Mouse (Mus musculus): ENCODE measurements at regions not wholly inside any gene's neighbourhood (a gene's known extent, or its start where the extent isn't known, plus 50 kb on each side); places are given as distances from the start of the nearest gene placed in this dataset.

GRCm38 (mm10) chr12:25529537-25529936 is 432.6 kb upstream of the Id2 start:
- DNase-seq (ENCODE audit: low spot score): no peak
- Histone ChIP-seq H3K4me1 (replicated peaks; ENCODE audit: control insufficient read depth, insufficient read depth, low read length) (no peaks in the 10 kb centered on the region), H3K4me2 (no peak overlapping the region), H3K9ac (ENCODE audit: low read depth, low read length) (no peak overlapping the region), H3K9me3 (ENCODE audit: control insufficient read depth, low read length) (no peaks in the 10 kb centered on the region), H3K4me3 (ENCODE audit: low read depth, low read length) (no peak overlapping the region), H3K36me3 (ENCODE audit: control insufficient read depth, insufficient read depth, low read length) (no peaks in the 10 kb centered on the region), H3K27ac (ENCODE audit: low read depth, low read length) (no peak overlapping the region), H3K27me3 (replicated peaks; ENCODE audit: control insufficient read depth, insufficient read depth, low read length) (no peaks in the 10 kb centered on the region)
- 80% methylated on average over 3 of the region's 3 CpGs for WGBS
- no peak for ATAC-seq (replicated peaks; ENCODE audit: low FRiP score)

GRCm38 (mm10) chr12:25526639-25527038 is 429.7 kb upstream of the Id2 start:
- no peak for ATAC-seq (replicated peaks; ENCODE audit: low FRiP score)
- DNase-seq (ENCODE audit: low spot score): no peak

GRCm38 (mm10) chr12:25516738-25517137 is 419.8 kb upstream of the Id2 start:
- Histone ChIP-seq H3K9me3 (ENCODE audit: control insufficient read depth, low read length) (no peaks in the 10 kb centered on the region), H3K4me1 (replicated peaks; ENCODE audit: control insufficient read depth, insufficient read depth, low read length) (no peaks in the 10 kb centered on the region), H3K36me3 (ENCODE audit: control insufficient read depth, insufficient read depth, low read length) (no peaks in the 10 kb centered on the region), H3K4me3 (ENCODE audit: low read depth, low read length) (no peak overlapping the region), H3K4me2 (no peak overlapping the region), H3K27me3 (replicated peaks; ENCODE audit: control insufficient read depth, insufficient read depth, low read length) (no peaks in the 10 kb centered on the region), H3K9ac (ENCODE audit: low read depth, low read length) (no peak overlapping the region), H3K27ac (ENCODE audit: low read depth, low read length) (no peak overlapping the region)
- WGBS: 64% methylated on average over 2 of the region's 2 CpGs
- no peak for DNase-seq (ENCODE audit: low spot score)
- ATAC-seq (replicated peaks; ENCODE audit: low FRiP score): no peak

More at GRCm38 (mm10) chr12:25526639-25527038, 429.7 kb upstream of the Id2 start:
- Histone ChIP-seq H3K9me3 (ENCODE audit: control insufficient read depth, low read length) (no peaks in the 10 kb centered on the region), H3K36me3 (ENCODE audit: control insufficient read depth, insufficient read depth, low read length) (no peaks in the 10 kb centered on the region), H3K4me2 (no peak overlapping the region), H3K9ac (ENCODE audit: low read depth, low read length) (no peak overlapping the region), H3K4me1 (replicated peaks; ENCODE audit: control insufficient read depth, insufficient read depth, low read length) (no peaks in the 10 kb centered on the region), H3K27ac (ENCODE audit: low read depth, low read length) (no peak overlapping the region), H3K27me3 (replicated peaks; ENCODE audit: control insufficient read depth, insufficient read depth, low read length) (no peaks in the 10 kb centered on the region), H3K4me3 (ENCODE audit: low read depth, low read length) (no peak overlapping the region)
- 85% methylated on average over 11 of the region's 11 CpGs for WGBS

GRCm38 (mm10) chr12:25513679-25514078 is 416.7 kb upstream of the Id2 start:
- no peaks in the 10 kb centered on the region for H3K27me3 ChIP-seq (replicated peaks; ENCODE audit: control insufficient read depth, insufficient read depth, low read length)
- ATAC-seq (replicated peaks; ENCODE audit: low FRiP score) (no peak), DNase-seq (ENCODE audit: low spot score) (no peak)
- H3K9me3 ChIP-seq (ENCODE audit: control insufficient read depth, low read length): no peaks in the 10 kb centered on the region
- no peak overlapping the region for H3K4me3 ChIP-seq (ENCODE audit: low read depth, low read length)
- H3K27ac ChIP-seq (ENCODE audit: low read depth, low read length): no peak overlapping the region
- no peak overlapping the region for H3K4me2 ChIP-seq
- H3K4me1 ChIP-seq (replicated peaks; ENCODE audit: control insufficient read depth, insufficient read depth, low read length): no peaks in the 10 kb centered on the region
- no peaks in the 10 kb centered on the region for H3K36me3 ChIP-seq (ENCODE audit: control insufficient read depth, insufficient read depth, low read length)
- H3K9ac ChIP-seq (ENCODE audit: low read depth, low read length): no peak overlapping the region

GRCm38 (mm10) chr12:25509666-25510065 is 412.7 kb upstream of the Id2 start:
- DNase-seq (ENCODE audit: low spot score) (no peak), ATAC-seq (replicated peaks; ENCODE audit: low FRiP score) (no peak)
- H3K4me3 ChIP-seq (ENCODE audit: low read depth, low read length): no peak overlapping the region
- H3K4me1 ChIP-seq (replicated peaks; ENCODE audit: control insufficient read depth, insufficient read depth, low read length): no peaks in the 10 kb centered on the region
- H3K9me3 ChIP-seq (ENCODE audit: control insufficient read depth, low read length): no peaks in the 10 kb centered on the region; the same call in 1 of the 2 replicates
- no peak overlapping the region for H3K9ac ChIP-seq (ENCODE audit: low read depth, low read length)
- no peaks in the 10 kb centered on the region for H3K36me3 ChIP-seq (ENCODE audit: control insufficient read depth, insufficient read depth, low read length)
- WGBS: 87% methylated on average over 4 of the region's 4 CpGs
- no peaks in the 10 kb centered on the region for H3K27me3 ChIP-seq (replicated peaks; ENCODE audit: control insufficient read depth, insufficient read depth, low read length)
- H3K4me2 ChIP-seq: no peak overlapping the region
- H3K27ac ChIP-seq (ENCODE audit: low read depth, low read length): no peak overlapping the region

GRCm38 (mm10) chr12:25493233-25493632 is 396.3 kb upstream of the Id2 start:
- Histone ChIP-seq H3K4me3 (ENCODE audit: low read depth, low read length) (no peak overlapping the region), H3K9ac (ENCODE audit: low read depth, low read length) (no peak overlapping the region), H3K27me3 (replicated peaks; ENCODE audit: control insufficient read depth, insufficient read depth, low read length) (no peaks in the 10 kb centered on the region), H3K36me3 (ENCODE audit: control insufficient read depth, insufficient read depth, low read length) (no peaks in the 10 kb centered on the region), H3K27ac (ENCODE audit: low read depth, low read length) (no peak overlapping the region), H3K4me1 (replicated peaks; ENCODE audit: control insufficient read depth, insufficient read depth, low read length) (no peaks in the 10 kb centered on the region), H3K4me2 (no peak overlapping the region), H3K9me3 (ENCODE audit: control insufficient read depth, low read length) (no peaks in the 10 kb centered on the region)
- 72% methylated on average over 5 of the region's 5 CpGs for WGBS
- ATAC-seq (replicated peaks; ENCODE audit: low FRiP score): no peak
- no peak for DNase-seq (ENCODE audit: low spot score)

- ATAC-seq (replicated peaks; ENCODE audit: low FRiP score): no peak
- 81% methylated on average over 3 of the region's 3 CpGs for WGBS
- Histone ChIP-seq H3K4me2 (no peak overlapping the region), H3K4me3 (ENCODE audit: low read depth, low read length) (no peak overlapping the region), H3K27me3 (replicated peaks; ENCODE audit: control insufficient read depth, insufficient read depth, low read length) (no peaks in the 10 kb centered on the region), H3K9ac (ENCODE audit: low read depth, low read length) (no peak overlapping the region), H3K4me1 (replicated peaks; ENCODE audit: control insufficient read depth, insufficient read depth, low read length) (no peaks in the 10 kb centered on the region), H3K27ac (ENCODE audit: low read depth, low read length) (no peak overlapping the region), H3K36me3 (ENCODE audit: control insufficient read depth, insufficient read depth, low read length) (no peaks in the 10 kb centered on the region), H3K9me3 (ENCODE audit: control insufficient read depth, low read length) (no peaks in the 10 kb centered on the region)
- no peak for DNase-seq (ENCODE audit: low spot score)
Observed at GRCm38 (mm10) chr12:25492483-25493190, 395.7 kb upstream of the Id2 start.

GRCm38 (mm10) chr12:25475180-25475758 is 378.3 kb upstream of the Id2 start:
- no peak overlapping the region for H3K4me2 ChIP-seq
- no peak for ATAC-seq (replicated peaks; ENCODE audit: low FRiP score)
- no peaks in the 10 kb centered on the region for H3K27me3 ChIP-seq (replicated peaks; ENCODE audit: control insufficient read depth, insufficient read depth, low read length)
- H3K9me3 ChIP-seq (ENCODE audit: control insufficient read depth, low read length): no peaks in the 10 kb centered on the region
- no peaks in the 10 kb centered on the region for H3K4me1 ChIP-seq (replicated peaks; ENCODE audit: control insufficient read depth, insufficient read depth, low read length)
- H3K36me3 ChIP-seq (ENCODE audit: control insufficient read depth, insufficient read depth, low read length): no peaks in the 10 kb centered on the region
- no peak overlapping the region for H3K9ac ChIP-seq (ENCODE audit: low read depth, low read length)
- H3K4me3 ChIP-seq (ENCODE audit: low read depth, low read length): no peak overlapping the region
- 26% methylated on average over 10 of the region's 10 CpGs for WGBS
- no peak overlapping the region for H3K27ac ChIP-seq (ENCODE audit: low read depth, low read length)
- no peak for DNase-seq (ENCODE audit: low spot score)

GRCm38 (mm10) chr12:25469181-25469580 is 372.2 kb upstream of the Id2 start:
- no peak overlapping the region for H3K4me2 ChIP-seq
- H3K27me3 ChIP-seq (replicated peaks; ENCODE audit: control insufficient read depth, insufficient read depth, low read length): no peaks in the 10 kb centered on the region
- DNase-seq (ENCODE audit: low spot score) (no peak), ATAC-seq (replicated peaks; ENCODE audit: low FRiP score) (no peak)
- no peaks in the 10 kb centered on the region for H3K36me3 ChIP-seq (ENCODE audit: control insufficient read depth, insufficient read depth, low read length)
- 85% methylated on average over 10 of the region's 10 CpGs for WGBS
- H3K27ac ChIP-seq (ENCODE audit: low read depth, low read length): no peak overlapping the region
- no peak overlapping the region for H3K4me3 ChIP-seq (ENCODE audit: low read depth, low read length)
- no peaks in the 10 kb centered on the region; the same call in 1 of the 2 replicates for H3K4me1 ChIP-seq (replicated peaks; ENCODE audit: control insufficient read depth, insufficient read depth, low read length)
- H3K9me3 ChIP-seq (ENCODE audit: control insufficient read depth, low read length): no peaks in the 10 kb centered on the region
- H3K9ac ChIP-seq (ENCODE audit: low read depth, low read length): no peak overlapping the region
